Mouse (Mus musculus) small intestine, adult 2 months (tissue): ENCODE measurements around the gene Ajap1. TPM values are rescaled to one million over a fixed set of nuclear protein-coding genes. Genes with fewer than 3 reads are reported as not detected.

Experiments used
- H3K27ac ChIP-seq: fragments of 200-500 bp; 2 replicates; pipeline ENCODE4 v1.5.1; 2012; ENCODE audit warnings: low read depth, low read length, control low read depth, inconsistent platforms; ENCODE audit not compliant: insufficient read depth
- H3K27me3 ChIP-seq: fragments of 200-500 bp; 2 replicates; pipeline ENCODE4 v1.6.1; 2012; ENCODE audit warnings: mild to moderate bottlenecking, moderate library complexity, low read length, inconsistent platforms; ENCODE audit not compliant: control insufficient read depth, insufficient read depth
- H3K36me3 ChIP-seq: fragments of 200-500 bp; 2 replicates; pipeline ENCODE4 v1.6.1; 2012; ENCODE audit warnings: mild to moderate bottlenecking, low read length, control low read depth, inconsistent platforms; ENCODE audit not compliant: control insufficient read depth, insufficient read depth
- H3K4me1 ChIP-seq: fragments of 200-500 bp; 2 replicates; pipeline ENCODE4 v1.6.1; 2012; ENCODE audit warnings: low read length, inconsistent platforms, mixed read lengths; ENCODE audit not compliant: control insufficient read depth, insufficient read depth, insufficient read length
- H3K4me3 ChIP-seq: fragments of 200-500 bp; 2 replicates; pipeline ENCODE4 v1.5.1; 2012; ENCODE audit warnings: low read depth, mild to moderate bottlenecking, control low read depth, inconsistent platforms, low read length, moderate library complexity
- CTCF ChIP-seq: fragments of 200-500 bp; IDR thresholded peaks from 2 replicates; pipeline ENCODE4 v1.5.1; 2012; ENCODE audit warnings: low read depth, mild to moderate bottlenecking, control low read depth, inconsistent platforms, low read length, moderate library complexity, mixed read lengths; ENCODE audit not compliant: insufficient replicate concordance, insufficient read length; ENCODE audit errors: extremely low read depth
- POLR2A ChIP-seq: fragments of 200-500 bp; IDR thresholded peaks from 2 replicates; pipeline ENCODE4 v1.6.1; 2012; ENCODE audit warnings: low read depth, mild to moderate bottlenecking, control low read depth, inconsistent platforms, low read length, moderate library complexity
- WGBS: fragments of 180-500 bp; shearing (Covaris S2); methylation state at CpG from one replicate; pipeline ENCODE4 v1.1.7; 2018; 5-methylcytosine and 5-hydroxymethylcytosine counted together
- polyA plus RNA-seq: library from polyadenylated mRNA; depleted of rRNA; stranded (reverse); fragments of >200 nt; gene quantifications from 2 replicates; pipeline ENCODE4 v1.2.3, GENCODE M21; 2012

Ajap1 gene
- polyA plus RNA-seq, 1 experiment = 0.08 TPM

DNA sequence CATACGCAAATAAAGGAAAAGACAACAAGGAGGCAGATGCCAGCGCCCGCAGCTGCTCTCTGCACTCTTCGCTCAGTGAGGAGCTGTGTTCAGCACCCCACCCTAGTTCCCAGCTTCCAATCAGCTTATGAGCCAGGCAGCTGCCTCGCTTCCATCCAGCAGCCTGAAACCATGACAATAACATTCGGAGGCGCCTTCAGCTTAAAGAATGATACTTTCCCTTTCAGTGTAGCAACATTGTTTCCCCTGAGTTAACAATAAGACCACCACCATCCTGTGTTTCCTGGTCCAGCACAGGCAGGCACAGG is 124.4 kb downstream of the Ajap1 start:
- H3K4me1 ChIP-seq = no peaks in the 10 kb centered on the region
- 54% methylated on average over 7 of the region's 7 CpGs for WGBS
- TF ChIP-seq CTCF (no peak), POLR2A (no peak)
- H3K27ac ChIP-seq = no peak overlapping the region
- no peaks in the 10 kb centered on the region for H3K36me3 ChIP-seq
- no peak overlapping the region for H3K4me3 ChIP-seq
- H3K27me3 ChIP-seq = no peaks in the 10 kb centered on the region

- Histone ChIP-seq H3K27me3 (no peaks in the 10 kb centered on the region), H3K36me3 (no peaks in the 10 kb centered on the region), H3K4me1 (no peaks in the 10 kb centered on the region), H3K4me3 (no peak overlapping the region), H3K27ac (no peak overlapping the region)
- 42% methylated on average over 9 of the region's 9 CpGs for WGBS
- no peak for TF ChIP-seq CTCF
- TF ChIP-seq POLR2A = no peak
These were observed 124.9 kb downstream of the Ajap1 start for GRCm38 (mm10) chr4:153357539-153358242.

- 95% methylated on average over 4 of the region's 4 CpGs for WGBS
- TF ChIP-seq CTCF (no peak), POLR2A (no peak)
These were observed 126.4 kb downstream of the Ajap1 start for GRCm38 (mm10) chr4:153356236-153356635.

GRCm38 (mm10) chr4:153344999-153345398 is 137.6 kb downstream of the Ajap1 start:
- Histone ChIP-seq H3K4me1 (no peaks in the 10 kb centered on the region), H3K27me3 (no peaks in the 10 kb centered on the region), H3K4me3 (no peak overlapping the region), H3K36me3 (no peaks in the 10 kb centered on the region), H3K27ac (no peak overlapping the region)
- WGBS = 97% methylated on average over 3 of the region's 3 CpGs
- TF ChIP-seq POLR2A = no peak
- no peak for TF ChIP-seq CTCF

More at GRCm38 (mm10) chr4:153356236-153356635, 126.4 kb downstream of the Ajap1 start:
- Histone ChIP-seq H3K4me3 (no peak overlapping the region), H3K27me3 (no peaks in the 10 kb centered on the region), H3K27ac (no peak overlapping the region), H3K36me3 (no peaks in the 10 kb centered on the region), H3K4me1 (no peaks in the 10 kb centered on the region)

- H3K27me3 ChIP-seq = no peaks in the 10 kb centered on the region
- H3K36me3 ChIP-seq = no peaks in the 10 kb centered on the region
- no peak overlapping the region for H3K4me3 ChIP-seq
- TF ChIP-seq POLR2A (no peak), CTCF (no peak)
- H3K4me1 ChIP-seq = no peaks in the 10 kb centered on the region
- H3K27ac ChIP-seq = no peak overlapping the region
These were observed 141.7 kb downstream of the Ajap1 start for GRCm38 (mm10) chr4:153340887-153341286.

- Histone ChIP-seq H3K4me1 (no peaks in the 10 kb centered on the region), H3K4me3 (no peak overlapping the region), H3K27me3 (no peaks in the 10 kb centered on the region), H3K27ac (no peak overlapping the region), H3K36me3 (no peaks in the 10 kb centered on the region)
- TF ChIP-seq POLR2A (no peak), CTCF (no peak)
- WGBS = 77% methylated on average over 15 of the region's 15 CpGs
These were observed 147.3 kb downstream of the Ajap1 start for GRCm38 (mm10) chr4:153335301-153335799.

GRCm38 (mm10) chr4:153327809-153328208 is 154.8 kb downstream of the Ajap1 start:
- WGBS = 76% methylated on average over 10 of the region's 10 CpGs
- TF ChIP-seq CTCF (no peak), POLR2A (no peak)
- H3K27me3 ChIP-seq = no peaks in the 10 kb centered on the region
- no peak overlapping the region for H3K4me3 ChIP-seq
- no peaks in the 10 kb centered on the region for H3K36me3 ChIP-seq
- H3K27ac ChIP-seq = no peak overlapping the region
- H3K4me1 ChIP-seq = no peaks in the 10 kb centered on the region
